Mouse (Mus musculus) liver, adult 2 months (tissue): ENCODE data around the gene Rab19.

Source experiments
- CTCF ChIP-seq: fragments of 200-500 bp; IDR thresholded peaks from 2 replicates; pipeline ENCODE4 v1.5.1; 2011; ENCODE audit warnings: low read depth, low read length, control low read depth
- POLR2A ChIP-seq: fragments of 200-500 bp; IDR thresholded peaks from 2 replicates; pipeline ENCODE4 v1.6.1; 2011; ENCODE audit warnings: low read length, control low read depth; ENCODE audit not compliant: insufficient read depth; ENCODE audit errors: extremely low read depth

DNA sequence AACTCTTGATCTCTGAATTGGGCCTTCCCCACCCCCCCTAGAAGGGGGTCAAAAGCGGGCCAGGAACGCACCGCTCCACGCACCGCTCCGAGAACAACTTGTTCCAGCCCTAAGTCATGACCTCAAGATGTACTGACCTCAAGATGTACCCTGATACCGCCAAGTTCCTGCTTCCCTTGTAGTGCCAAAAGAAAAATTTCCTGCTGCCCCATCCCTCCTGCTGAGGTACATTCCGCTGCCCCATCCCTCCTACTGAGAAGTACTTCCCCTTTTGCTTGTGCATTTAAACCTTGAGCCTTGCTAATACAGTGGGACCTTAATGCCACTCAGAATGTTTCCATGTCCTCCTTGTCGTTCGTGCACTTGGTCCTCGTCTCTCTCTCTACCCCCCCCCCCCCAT lies 49.7 kb downstream of the Rab19 start:
- TF ChIP-seq POLR2A (no peak), CTCF (no peak)
